Mouse (Mus musculus): ENCODE data around the gene C730034F03Rik. TPM values are rescaled to one million over a fixed set of nuclear protein-coding genes. Genes with fewer than 3 reads are reported as not detected.
A peak's percentile ranks its signal among the peaks of the same experiment; 100 is the strongest.

The C730034F03Rik gene
- polyA plus RNA-seq, 1 experiment: not detected

DNA sequence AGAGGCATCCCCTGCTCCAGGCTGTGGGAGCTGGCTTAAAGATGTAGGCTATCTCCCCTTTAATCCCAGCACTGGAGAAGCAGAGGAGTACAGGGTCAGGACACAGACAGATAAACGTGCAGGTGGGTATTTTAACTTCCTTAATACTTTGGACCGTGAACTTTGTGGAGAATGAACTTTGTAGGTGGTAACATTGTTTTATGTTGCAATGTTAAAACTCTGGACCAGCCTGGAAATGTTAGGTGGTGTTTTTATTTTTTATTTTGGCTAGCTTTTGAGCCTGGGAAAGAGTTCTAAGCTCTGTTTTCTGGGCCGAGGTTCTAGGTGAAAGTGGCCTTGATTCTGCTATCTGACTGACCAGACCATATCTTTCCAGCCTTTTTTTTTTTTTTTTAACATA is 1.9 kb downstream of the C730034F03Rik start:
- Histone ChIP-seq H3K4me3 (replicated peaks) (no peak overlapping the region), H3K27me3 (replicated peaks) (peaks cover 4% of the 10 kb centered on the region), H3K36me3 (replicated peaks; ENCODE audit: low read length) (peaks cover 21% of the 10 kb centered on the region), H3K9me3 (peaks cover 7% of the 10 kb centered on the region), H3K4me1 (peaks cover 48% of the 10 kb centered on the region)
- TF ChIP-seq GATA1 (IDR thresholded peaks at IDR 0.05; ENCODE audit: borderline replicate concordance, low read length) (no peak), FLI1 (IDR thresholded peaks at IDR 0.05; ENCODE audit: low read length) (no peak)

DNA sequence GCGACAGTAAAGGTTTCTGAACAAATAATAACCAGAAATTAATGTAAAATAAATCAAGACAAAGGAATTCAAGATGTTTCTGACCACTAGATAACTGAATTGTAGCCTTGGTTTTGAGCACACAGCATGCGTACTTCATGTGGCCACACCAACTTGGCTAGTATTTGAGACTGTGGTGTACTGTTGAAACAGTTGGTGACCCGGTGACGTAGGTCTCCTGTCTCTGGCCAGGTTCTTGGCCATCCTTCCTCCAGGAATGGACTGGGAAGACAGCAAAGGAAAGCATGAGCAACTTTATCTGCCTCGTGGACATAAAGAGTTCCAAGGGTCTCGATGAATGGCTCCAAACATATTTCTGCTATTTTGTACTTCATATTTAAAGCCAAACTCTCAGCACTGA is 2.4 kb downstream of the C730034F03Rik start:
- H3K9me3 ChIP-seq: peaks cover 7% of the 10 kb centered on the region
- H3K36me3 ChIP-seq (replicated peaks; ENCODE audit: low read length): peaks cover 15% of the 10 kb centered on the region
- H3K4me3 ChIP-seq (replicated peaks): no peak overlapping the region
- peaks cover 4% of the 10 kb centered on the region for H3K27me3 ChIP-seq (replicated peaks)
- H3K4me1 ChIP-seq: peaks cover 48% of the 10 kb centered on the region
- TF ChIP-seq GATA1 (IDR thresholded peaks at IDR 0.05; ENCODE audit: borderline replicate concordance, low read length) (no peak), FLI1 (IDR thresholded peaks at IDR 0.05; ENCODE audit: low read length) (no peak)

DNA sequence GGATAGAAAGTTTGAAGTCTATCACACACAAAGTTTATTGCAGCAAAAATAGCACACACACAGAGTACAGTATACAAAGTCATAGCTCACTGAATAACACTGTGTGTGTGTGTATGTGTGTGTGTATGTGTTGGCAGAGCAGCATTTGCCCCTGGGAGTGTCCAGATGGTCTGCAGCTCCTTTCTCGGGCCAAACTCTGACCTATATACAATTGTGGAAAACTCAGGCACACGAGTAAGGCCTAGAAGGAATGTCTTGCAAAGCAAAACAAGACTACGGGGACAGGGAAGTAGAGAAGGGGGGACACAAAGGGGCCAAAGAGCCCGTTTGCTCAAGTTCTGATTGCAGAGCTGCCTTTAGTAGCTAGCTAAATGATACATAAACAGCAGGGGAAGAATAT is 3.6 kb downstream of the C730034F03Rik start:
- Histone ChIP-seq H3K9me3 (peaks cover 7% of the 10 kb centered on the region), H3K4me3 (replicated peaks) (no peak overlapping the region), H3K27me3 (replicated peaks) (peaks cover 4% of the 10 kb centered on the region), H3K36me3 (replicated peaks; ENCODE audit: low read length) (peaks cover 4% of the 10 kb centered on the region), H3K4me1 (peaks cover 46% of the 10 kb centered on the region)
- TF ChIP-seq GATA1 (IDR thresholded peaks at IDR 0.05; ENCODE audit: borderline replicate concordance, low read length) (no peak), FLI1 (IDR thresholded peaks at IDR 0.05; ENCODE audit: low read length) (no peak)

DNA sequence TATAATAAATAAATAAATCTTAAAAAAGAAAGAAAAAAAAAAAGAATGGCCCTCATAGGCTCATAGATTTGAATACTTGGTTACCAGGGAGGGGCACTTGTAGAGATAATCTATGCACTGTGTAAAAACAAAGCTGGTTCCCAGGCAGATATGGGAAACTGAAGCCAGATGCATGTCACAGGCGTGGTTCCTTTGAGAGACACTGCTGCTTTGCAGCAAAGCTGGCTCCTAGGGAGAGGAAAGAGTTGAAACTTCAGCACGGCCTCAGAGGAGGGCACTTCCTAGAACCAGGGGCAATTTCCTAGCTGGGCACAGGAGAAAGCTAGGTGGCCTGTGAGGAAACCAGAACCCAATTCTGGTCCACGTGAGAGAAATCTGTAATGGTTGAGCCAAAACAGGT is 4.7 kb downstream of the C730034F03Rik start:
- H3K9me3 ChIP-seq: peaks cover 10% of the 10 kb centered on the region
- TF ChIP-seq GATA1 (IDR thresholded peaks at IDR 0.05; ENCODE audit: borderline replicate concordance, low read length) (no peak), FLI1 (IDR thresholded peaks at IDR 0.05; ENCODE audit: low read length) (no peak)
- H3K27me3 ChIP-seq (replicated peaks): peaks cover 10% of the 10 kb centered on the region
- H3K36me3 ChIP-seq (replicated peaks; ENCODE audit: low read length): no peaks in the 10 kb centered on the region
- no peak overlapping the region for H3K4me3 ChIP-seq (replicated peaks)
- peaks cover 34% of the 10 kb centered on the region; the same call in 1 of the 2 replicates for H3K4me1 ChIP-seq

DNA sequence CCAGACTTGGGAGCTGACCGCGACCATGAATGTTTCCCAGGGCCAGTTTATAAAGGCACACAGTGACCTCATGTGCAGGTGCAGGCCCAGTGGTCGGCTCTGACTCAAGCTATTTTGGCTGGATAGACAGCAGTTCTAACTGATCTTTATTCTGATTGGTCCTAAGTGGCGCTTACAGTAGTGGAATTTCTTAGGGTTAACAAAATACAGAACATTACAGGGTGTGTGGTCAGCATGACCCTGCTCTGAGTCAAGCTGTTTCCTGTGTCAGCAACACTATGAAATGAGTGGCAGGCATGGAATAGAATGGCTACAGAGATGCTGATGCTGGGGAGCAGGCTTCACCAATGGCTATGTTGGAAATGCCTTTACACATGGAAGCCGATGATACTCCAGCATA is 6.5 kb downstream of the C730034F03Rik start:
- peaks cover 26% of the 10 kb centered on the region; the same call in 1 of the 2 replicates for H3K4me1 ChIP-seq
- no peak overlapping the region for H3K4me3 ChIP-seq (replicated peaks)
- H3K27me3 ChIP-seq (replicated peaks): peaks cover 14% of the 10 kb centered on the region
- TF ChIP-seq GATA1 (IDR thresholded peaks at IDR 0.05; ENCODE audit: borderline replicate concordance, low read length): no peak
- TF ChIP-seq FLI1 (IDR thresholded peaks at IDR 0.05; ENCODE audit: low read length): no peak
- H3K36me3 ChIP-seq (replicated peaks; ENCODE audit: low read length): no peaks in the 10 kb centered on the region
- H3K9me3 ChIP-seq: peaks cover 20% of the 10 kb centered on the region

DNA sequence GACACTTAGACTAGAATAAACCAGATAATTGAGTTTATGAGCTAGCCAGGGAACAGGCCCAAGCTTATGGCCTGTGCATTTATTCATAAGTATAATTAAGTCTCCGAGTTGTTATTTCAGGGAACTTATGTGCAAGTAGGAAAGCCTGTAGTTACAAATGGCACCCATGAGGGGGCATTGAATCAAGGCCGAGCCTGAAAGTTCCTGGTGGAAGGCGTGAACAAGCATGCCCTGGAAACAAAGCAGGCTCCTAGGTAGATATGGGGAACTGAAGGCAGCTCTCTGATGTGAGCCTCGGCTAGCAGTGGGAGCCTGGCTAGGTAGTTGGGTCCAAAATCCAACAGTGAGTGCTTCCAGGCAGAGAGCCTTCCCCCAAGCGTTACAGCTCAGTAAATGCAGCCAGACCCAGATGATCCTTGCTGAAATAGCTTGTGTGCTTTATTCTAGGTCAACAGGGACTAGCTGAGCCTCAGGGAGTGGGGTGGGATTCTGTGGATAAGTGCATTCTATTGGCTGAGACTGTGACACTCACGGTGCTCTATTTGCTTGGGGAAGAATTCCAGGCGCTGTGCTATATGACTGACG is 13.2 kb downstream of the C730034F03Rik start:
- H3K9me3 ChIP-seq: peaks cover 22% of the 10 kb centered on the region
- TF ChIP-seq GATA1 (IDR thresholded peaks at IDR 0.05; ENCODE audit: borderline replicate concordance, low read length): no peak
- TF ChIP-seq FLI1 (IDR thresholded peaks at IDR 0.05; ENCODE audit: low read length): no peak
- H3K36me3 ChIP-seq (replicated peaks; ENCODE audit: low read length): no peaks in the 10 kb centered on the region

DNA sequence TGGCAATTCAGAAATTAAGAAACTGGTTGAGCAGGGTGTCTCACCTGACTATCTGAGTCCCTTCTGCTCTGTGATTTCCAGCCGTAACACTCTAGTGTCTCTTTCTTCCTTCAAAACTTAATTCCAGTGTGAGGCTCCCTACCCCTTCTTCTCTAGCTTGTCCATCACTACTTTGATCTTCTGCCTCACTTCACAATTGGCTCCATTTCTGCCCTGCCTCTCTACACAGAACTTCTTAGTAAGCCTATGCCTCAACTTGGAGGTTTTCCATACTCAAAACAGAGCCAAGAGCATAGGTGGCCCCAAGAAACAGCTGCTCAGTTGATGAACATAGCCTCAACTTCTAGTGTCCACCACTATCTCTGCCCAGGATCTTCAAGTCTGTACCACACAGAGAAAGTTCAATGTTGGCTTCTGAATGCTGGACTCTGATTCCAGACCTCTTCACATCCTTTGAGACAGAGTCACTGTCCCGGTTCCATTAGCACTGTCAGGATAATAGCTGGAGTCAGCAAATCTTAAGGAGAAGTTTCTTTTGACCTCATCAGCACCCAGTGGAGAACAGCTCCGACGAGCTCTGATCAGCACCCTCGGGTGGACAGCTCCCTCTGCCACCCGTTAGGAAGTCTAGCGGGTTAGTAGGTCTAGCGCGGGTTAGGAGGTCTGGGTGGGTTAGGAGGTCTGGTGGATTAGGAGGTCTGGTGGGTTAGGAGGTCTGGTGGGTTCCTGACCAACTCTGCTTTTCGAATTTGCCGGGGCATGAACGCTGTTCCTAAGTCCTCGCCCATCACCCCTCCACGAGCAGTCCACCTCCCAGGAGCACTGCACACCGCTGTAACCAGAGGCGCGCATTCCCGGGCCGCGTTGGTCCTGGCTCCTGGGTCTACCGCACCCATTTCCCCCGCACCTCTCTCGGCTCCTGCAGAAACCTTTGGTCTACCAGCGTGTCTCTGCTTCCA is 23.8 kb downstream of the C730034F03Rik start:
- H3K36me3 ChIP-seq (replicated peaks; ENCODE audit: low read length): no peaks in the 10 kb centered on the region
- TF ChIP-seq GATA1 (IDR thresholded peaks at IDR 0.05; ENCODE audit: borderline replicate concordance, low read length) (peak; percentile 53; the same call in 1 of the 3 replicates), FLI1 (IDR thresholded peaks at IDR 0.05; ENCODE audit: low read length) (no peak)
- H3K27me3 ChIP-seq (replicated peaks): peaks cover 67% of the 10 kb centered on the region
- peak overlapping the region; percentile 83 for H3K4me3 ChIP-seq (replicated peaks)
- H3K4me1 ChIP-seq: peaks cover 13% of the 10 kb centered on the region
- no peaks in the 10 kb centered on the region for H3K9me3 ChIP-seq

More for the DNA sequence above, 13.2 kb downstream of the C730034F03Rik start:
- Histone ChIP-seq H3K27me3 (replicated peaks) (peaks cover 26% of the 10 kb centered on the region), H3K4me3 (replicated peaks) (no peak overlapping the region), H3K4me1 (no peaks in the 10 kb centered on the region)

DNA sequence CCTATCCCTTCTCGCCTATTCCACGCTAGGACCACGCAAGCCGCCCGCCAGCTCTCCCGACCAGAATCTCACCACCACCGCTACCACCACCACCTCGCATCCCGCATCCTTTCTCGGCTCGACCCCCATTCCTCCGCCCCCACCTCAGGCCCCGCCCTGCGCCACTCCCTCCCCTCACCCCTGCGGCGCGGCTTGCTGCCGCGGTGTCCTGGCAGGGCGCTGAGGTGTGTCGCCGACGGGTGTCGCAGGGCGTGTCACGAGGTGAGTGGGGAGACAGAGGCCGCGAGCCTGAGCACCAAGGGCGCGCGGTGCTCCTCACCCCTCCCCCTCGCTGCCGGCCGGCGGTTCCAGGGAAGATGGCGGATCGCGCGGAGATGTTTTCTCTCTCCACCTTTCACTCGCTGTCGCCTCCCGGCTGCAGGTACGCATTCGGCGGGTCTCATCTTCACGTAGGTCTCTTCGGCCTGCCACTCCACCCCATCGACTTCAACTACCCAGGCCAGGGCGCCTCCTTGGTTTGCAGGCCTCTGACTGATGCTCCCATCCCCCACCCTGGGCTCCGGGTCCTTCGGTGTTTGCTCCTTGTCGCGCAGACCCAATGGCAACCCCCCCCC is 24.6 kb downstream of the C730034F03Rik start, which contains the start of gene Mapk8ip2:
Gene Mapk8ip2, plus strand, starts transcription at position 49 of the 614 bp plus-strand sequence.
- Histone ChIP-seq H3K4me3 (replicated peaks) (peak within 1 kb of the TSS; percentile 83), H3K36me3 (replicated peaks; ENCODE audit: low read length) (no peaks in the 10 kb centered on the region), H3K27me3 (replicated peaks) (peaks cover 74% of the 10 kb centered on the region), H3K9me3 (no peaks in the 10 kb centered on the region), H3K4me1 (peaks cover 17% of the 10 kb centered on the region)
- TF ChIP-seq FLI1 (IDR thresholded peaks at IDR 0.05; ENCODE audit: low read length): no peak
- no peak for TF ChIP-seq GATA1 (IDR thresholded peaks at IDR 0.05; ENCODE audit: borderline replicate concordance, low read length)

DNA sequence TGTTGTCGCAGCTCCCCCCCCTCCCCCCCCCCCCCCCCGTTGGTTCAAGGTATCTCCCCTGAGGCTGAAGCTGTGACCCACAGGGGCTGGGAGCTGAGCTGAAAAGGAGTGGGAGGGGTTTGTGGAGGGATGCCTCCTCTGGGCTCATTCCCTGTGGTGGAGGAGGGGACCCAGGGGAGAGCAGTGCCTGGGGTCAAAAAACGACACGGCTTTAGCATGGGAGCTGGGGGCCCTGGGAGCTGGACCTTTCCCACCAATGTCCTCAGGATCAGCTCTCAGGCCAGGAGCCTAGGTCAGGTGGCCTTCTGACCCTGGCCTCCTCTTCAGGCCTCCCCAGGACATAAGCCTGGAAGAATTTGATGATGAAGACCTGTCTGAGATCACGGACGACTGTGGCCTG is 25.5 kb downstream of the C730034F03Rik start:
- TF ChIP-seq FLI1 (IDR thresholded peaks at IDR 0.05; ENCODE audit: low read length): no peak
- no peak for TF ChIP-seq GATA1 (IDR thresholded peaks at IDR 0.05; ENCODE audit: borderline replicate concordance, low read length)
- Histone ChIP-seq H3K36me3 (replicated peaks; ENCODE audit: low read length) (no peaks in the 10 kb centered on the region), H3K27me3 (replicated peaks) (peaks cover 77% of the 10 kb centered on the region), H3K4me1 (peaks cover 20% of the 10 kb centered on the region), H3K9me3 (no peaks in the 10 kb centered on the region), H3K4me3 (replicated peaks) (no peak overlapping the region)
